Mouse (Mus musculus): ENCODE measurements around the gene Tanc2. TPM values are rescaled to one million over a fixed set of nuclear protein-coding genes. Genes with fewer than 3 reads are reported as not detected.

Tanc2 gene
- polyA plus RNA-seq, 1 experiment, result 0.97 TPM

- no peaks in the 10 kb centered on the region for H3K27me3 ChIP-seq (replicated peaks)
- H3K4me3 ChIP-seq (replicated peaks), result no peak overlapping the region
Observed at GRCm38 (mm10) chr11:105855504-105855903, 265.7 kb downstream of the Tanc2 start.

GRCm38 (mm10) chr11:105858063-105858462 lies 268.3 kb downstream of the Tanc2 start:
- H3K9me3 ChIP-seq, result no peaks in the 10 kb centered on the region
- no peak overlapping the region for H3K4me3 ChIP-seq (replicated peaks)
- TF ChIP-seq GATA1 (IDR thresholded peaks at IDR 0.05; ENCODE audit: borderline replicate concordance, low read length) (no peak), FLI1 (IDR thresholded peaks at IDR 0.05; ENCODE audit: low read length) (no peak)
- peaks cover 33% of the 10 kb centered on the region for H3K36me3 ChIP-seq (replicated peaks; ENCODE audit: low read length)
- H3K4me1 ChIP-seq, result no peaks in the 10 kb centered on the region
- H3K27me3 ChIP-seq (replicated peaks), result no peaks in the 10 kb centered on the region

More at GRCm38 (mm10) chr11:105855504-105855903, 265.7 kb downstream of the Tanc2 start:
- no peaks in the 10 kb centered on the region for H3K9me3 ChIP-seq
- no peaks in the 10 kb centered on the region for H3K4me1 ChIP-seq
- TF ChIP-seq GATA1 (IDR thresholded peaks at IDR 0.05; ENCODE audit: borderline replicate concordance, low read length) (no peak), FLI1 (IDR thresholded peaks at IDR 0.05; ENCODE audit: low read length) (no peak)
- H3K36me3 ChIP-seq (replicated peaks; ENCODE audit: low read length), result peaks cover 29% of the 10 kb centered on the region

- Histone ChIP-seq H3K4me3 (replicated peaks) (no peak overlapping the region), H3K9me3 (no peaks in the 10 kb centered on the region), H3K27me3 (replicated peaks) (no peaks in the 10 kb centered on the region), H3K36me3 (replicated peaks; ENCODE audit: low read length) (peaks cover 52% of the 10 kb centered on the region), H3K4me1 (peaks cover 11% of the 10 kb centered on the region)
- TF ChIP-seq FLI1 (IDR thresholded peaks at IDR 0.05; ENCODE audit: low read length), result no peak
- TF ChIP-seq GATA1 (IDR thresholded peaks at IDR 0.05; ENCODE audit: borderline replicate concordance, low read length), result no peak
Observed at GRCm38 (mm10) chr11:105885558-105885957, 295.8 kb downstream of the Tanc2 start.

GRCm38 (mm10) chr11:105887281-105887680 lies 297.5 kb downstream of the Tanc2 start:
- TF ChIP-seq FLI1 (IDR thresholded peaks at IDR 0.05; ENCODE audit: low read length) (no peak), GATA1 (IDR thresholded peaks at IDR 0.05; ENCODE audit: borderline replicate concordance, low read length) (no peak)
- Histone ChIP-seq H3K27me3 (replicated peaks) (no peaks in the 10 kb centered on the region), H3K36me3 (replicated peaks; ENCODE audit: low read length) (peaks cover 47% of the 10 kb centered on the region)

GRCm38 (mm10) chr11:105899151-105899550 lies 309.4 kb downstream of the Tanc2 start:
- no peak overlapping the region for H3K4me3 ChIP-seq (replicated peaks)
- no peak for TF ChIP-seq FLI1 (IDR thresholded peaks at IDR 0.05; ENCODE audit: low read length)
- no peak for TF ChIP-seq GATA1 (IDR thresholded peaks at IDR 0.05; ENCODE audit: borderline replicate concordance, low read length)
- no peaks in the 10 kb centered on the region for H3K9me3 ChIP-seq
- H3K36me3 ChIP-seq (replicated peaks; ENCODE audit: low read length), result peaks cover 85% of the 10 kb centered on the region
- H3K4me1 ChIP-seq, result peaks cover 11% of the 10 kb centered on the region; the same call in 1 of the 2 replicates
- no peaks in the 10 kb centered on the region for H3K27me3 ChIP-seq (replicated peaks)

More at GRCm38 (mm10) chr11:105887281-105887680, 297.5 kb downstream of the Tanc2 start:
- H3K4me3 ChIP-seq (replicated peaks), result no peak overlapping the region
- no peaks in the 10 kb centered on the region for H3K9me3 ChIP-seq
- H3K4me1 ChIP-seq, result peaks cover 12% of the 10 kb centered on the region

- Histone ChIP-seq H3K4me3 (replicated peaks) (no peak overlapping the region), H3K36me3 (replicated peaks; ENCODE audit: low read length) (peaks cover 84% of the 10 kb centered on the region), H3K27me3 (replicated peaks) (no peaks in the 10 kb centered on the region), H3K9me3 (no peaks in the 10 kb centered on the region), H3K4me1 (peaks cover 11% of the 10 kb centered on the region; the same call in 1 of the 2 replicates)
- TF ChIP-seq GATA1 (IDR thresholded peaks at IDR 0.05; ENCODE audit: borderline replicate concordance, low read length) (no peak), FLI1 (IDR thresholded peaks at IDR 0.05; ENCODE audit: low read length) (no peak)
Observed at GRCm38 (mm10) chr11:105901501-105901900, 311.7 kb downstream of the Tanc2 start.

GRCm38 (mm10) chr11:105902956-105903355 lies 313.2 kb downstream of the Tanc2 start:
- TF ChIP-seq GATA1 (IDR thresholded peaks at IDR 0.05; ENCODE audit: borderline replicate concordance, low read length), result no peak
- no peak for TF ChIP-seq FLI1 (IDR thresholded peaks at IDR 0.05; ENCODE audit: low read length)
- Histone ChIP-seq H3K27me3 (replicated peaks) (no peaks in the 10 kb centered on the region), H3K36me3 (replicated peaks; ENCODE audit: low read length) (peaks cover 79% of the 10 kb centered on the region), H3K9me3 (no peaks in the 10 kb centered on the region), H3K4me1 (peaks cover 11% of the 10 kb centered on the region; the same call in 1 of the 2 replicates), H3K4me3 (replicated peaks) (no peak overlapping the region)

GRCm38 (mm10) chr11:105905529-105906213 lies 315.9 kb downstream of the Tanc2 start:
- no peaks in the 10 kb centered on the region for H3K9me3 ChIP-seq
- TF ChIP-seq FLI1 (IDR thresholded peaks at IDR 0.05; ENCODE audit: low read length) (no peak), GATA1 (IDR thresholded peaks at IDR 0.05; ENCODE audit: borderline replicate concordance, low read length) (no peak)
- H3K27me3 ChIP-seq (replicated peaks), result peaks cover 2% of the 10 kb centered on the region
- H3K4me3 ChIP-seq (replicated peaks), result no peak overlapping the region
- H3K36me3 ChIP-seq (replicated peaks; ENCODE audit: low read length), result peaks cover 80% of the 10 kb centered on the region
- H3K4me1 ChIP-seq, result peaks cover 8% of the 10 kb centered on the region; the same call in 1 of the 2 replicates

GRCm38 (mm10) chr11:105907381-105907780 lies 317.6 kb downstream of the Tanc2 start:
- no peaks in the 10 kb centered on the region; the same call in 1 of the 2 replicates for H3K4me1 ChIP-seq
- H3K27me3 ChIP-seq (replicated peaks), result peaks cover 2% of the 10 kb centered on the region
- no peaks in the 10 kb centered on the region for H3K9me3 ChIP-seq
- peaks cover 81% of the 10 kb centered on the region for H3K36me3 ChIP-seq (replicated peaks; ENCODE audit: low read length)
- H3K4me3 ChIP-seq (replicated peaks), result no peak overlapping the region
- no peak for TF ChIP-seq GATA1 (IDR thresholded peaks at IDR 0.05; ENCODE audit: borderline replicate concordance, low read length)
- no peak for TF ChIP-seq FLI1 (IDR thresholded peaks at IDR 0.05; ENCODE audit: low read length)

- H3K9me3 ChIP-seq, result no peaks in the 10 kb centered on the region
- H3K36me3 ChIP-seq (replicated peaks; ENCODE audit: low read length), result peaks cover 82% of the 10 kb centered on the region
- H3K27me3 ChIP-seq (replicated peaks), result peaks cover 2% of the 10 kb centered on the region
- H3K4me1 ChIP-seq, result no peaks in the 10 kb centered on the region; the same call in 1 of the 2 replicates
- TF ChIP-seq GATA1 (IDR thresholded peaks at IDR 0.05; ENCODE audit: borderline replicate concordance, low read length) (no peak), FLI1 (IDR thresholded peaks at IDR 0.05; ENCODE audit: low read length) (no peak)
- H3K4me3 ChIP-seq (replicated peaks), result no peak overlapping the region
Observed at GRCm38 (mm10) chr11:105908926-105909325, 319.1 kb downstream of the Tanc2 start.

Measured in megakaryocyte, embryonic 14.5 days (primary cell).